Mouse (Mus musculus) granulocyte monocyte progenitor cell, adult 5-6 weeks (primary cell): ENCODE measurements around the gene Cyp46a1. TPM values are rescaled to one million over a fixed set of nuclear protein-coding genes. Genes with fewer than 3 reads are reported as not detected.

ENCODE experiments used
- ATAC-seq: replicated peaks from 2 replicates; pipeline ENCODE4 v1.8.0; 2016; ENCODE audit warnings: mild to moderate bottlenecking, moderate TSS enrichment, inconsistent platforms; ENCODE audit not compliant: poor library complexity, severe bottlenecking
- total RNA-seq, 2 experiments: library from RNA; stranded (forward) in 1 of 2; stranded (reverse) in 1 of 2; fragments of 200-712, 200-1000 nt in 1 of 2; fragments of >200 nt in 1 of 2; fragmentation: Nextera tagmentation in 1 of 2; gene quantifications; 2 replicates each; pipeline ENCODE4 v1.2.3; 2014 to 2017

Cyp46a1 gene
- total RNA-seq, 2 experiments from 2014 or later, result not detected

GRCm38 (mm10) chr12:108354284-108354683 lies 20.1 kb downstream of the Cyp46a1 start:
- ATAC-seq, result no peak

- no peak for ATAC-seq
Observed at GRCm38 (mm10) chr12:108355271-108355670, 21.1 kb downstream of the Cyp46a1 start.

- no peak for ATAC-seq
Observed at GRCm38 (mm10) chr12:108355986-108356385, 21.8 kb downstream of the Cyp46a1 start.

GRCm38 (mm10) chr12:108363796-108364195 lies 29.6 kb downstream of the Cyp46a1 start:
- ATAC-seq, result peak; percentile 91

- no peak for ATAC-seq
Observed at GRCm38 (mm10) chr12:108365340-108365739, 31.2 kb downstream of the Cyp46a1 start.

GRCm38 (mm10) chr12:108365868-108366267 lies 31.7 kb downstream of the Cyp46a1 start:
- no peak for ATAC-seq

GRCm38 (mm10) chr12:108367909-108368308 lies 33.7 kb downstream of the Cyp46a1 start:
- ATAC-seq, result no peak

- ATAC-seq, result no peak
Observed at GRCm38 (mm10) chr12:108368921-108369320, 34.7 kb downstream of the Cyp46a1 start.

GRCm38 (mm10) chr12:108370596-108371428 lies 36.6 kb downstream of the Cyp46a1 start, which contains the start of gene Eml1:
Gene Eml1, plus strand, starts transcription at chr12:108370957.
- ATAC-seq, result no peak; the same call in 1 of the 2 replicates

GRCm38 (mm10) chr12:108371429-108371765 lies 37.2 kb downstream of the Cyp46a1 start:
- no peak for ATAC-seq

- ATAC-seq, result no peak
Observed at GRCm38 (mm10) chr12:108372241-108372640, 38.1 kb downstream of the Cyp46a1 start.

- no peak for ATAC-seq
Observed at GRCm38 (mm10) chr12:108373611-108374010, 39.4 kb downstream of the Cyp46a1 start.

GRCm38 (mm10) chr12:108374689-108375088 lies 40.5 kb downstream of the Cyp46a1 start:
- no peak for ATAC-seq

- ATAC-seq, result no peak
Observed at GRCm38 (mm10) chr12:108378379-108379133, 44.4 kb downstream of the Cyp46a1 start.

GRCm38 (mm10) chr12:108386476-108387232 lies 52.5 kb downstream of the Cyp46a1 start:
- no peak for ATAC-seq

- ATAC-seq, result no peak
Observed at GRCm38 (mm10) chr12:108389718-108390117, 55.5 kb downstream of the Cyp46a1 start.

- no peak for ATAC-seq
Observed at GRCm38 (mm10) chr12:108392254-108393044, 58.3 kb downstream of the Cyp46a1 start.

GRCm38 (mm10) chr12:108393082-108393481 lies 58.9 kb downstream of the Cyp46a1 start:
- ATAC-seq, result no peak

GRCm38 (mm10) chr12:108393637-108394036 lies 59.5 kb downstream of the Cyp46a1 start:
- ATAC-seq, result no peak
